Mouse (Mus musculus) MEL (cell line): Measurements from ENCODE around the gene Ccdc34. TPM values are rescaled to one million over a fixed set of nuclear protein-coding genes. Genes with fewer than 3 reads are reported as not detected.

Source experiments
- DNase-seq: peaks from one replicate; pipeline ENCODE4 v3.0.0; 2011; ENCODE audit warnings: low read depth, low spot score
- H3K27ac ChIP-seq: 2 replicates; pipeline ENCODE4 v1.5.1; 2012; ENCODE audit warnings: low read depth, mild to moderate bottlenecking, control low read depth, low read length, moderate library complexity; ENCODE audit not compliant: control insufficient read depth
- H3K27me3 ChIP-seq, 2 experiments: fragments of 150-350 bp in 1 of 2; sonication (generic) in 1 of 2; 2 replicates each; pipeline ENCODE4 v1.6.1; 2012; ENCODE audit warnings: low read length in 2 of 2, mild to moderate bottlenecking in 2 of 2, improper control_type of control experiment in 1 of 2, moderate library complexity in 1 of 2; ENCODE audit not compliant: insufficient read depth in 2 of 2, control insufficient read depth in 1 of 2
- H3K36me3 ChIP-seq, 2 experiments: 2 replicates each; pipeline ENCODE4 v1.6.1; 2012 to 2014; ENCODE audit warnings: low read length in 2 of 2, improper control_type of control experiment in 1 of 2, inconsistent platforms in 1 of 2, mild to moderate bottlenecking in 1 of 2; ENCODE audit not compliant: insufficient read depth in 2 of 2, control insufficient read depth in 1 of 2
- H3K4me1 ChIP-seq, 2 experiments: fragments of 150-350 bp in 1 of 2; sonication (generic) in 1 of 2; 2 replicates each; pipeline ENCODE4 v1.6.1; 2012; ENCODE audit warnings: low read length in 2 of 2, improper control_type of control experiment in 1 of 2, mild to moderate bottlenecking in 1 of 2; ENCODE audit not compliant: insufficient read depth in 2 of 2, control insufficient read depth in 1 of 2
- H3K4me3 ChIP-seq, 2 experiments: fragments of 150-350 bp in 1 of 2; sonication (generic) in 1 of 2; 2 replicates each; pipeline ENCODE4 v1.5.1; 2012; ENCODE audit warnings: low read depth in 2 of 2, low read length in 2 of 2, mild to moderate bottlenecking in 2 of 2, moderate library complexity in 2 of 2, control low read depth in 1 of 2, improper control_type of control experiment in 1 of 2; ENCODE audit not compliant: control insufficient read depth in 1 of 2, insufficient read depth in 1 of 2
- H3K79me2 ChIP-seq: 2 replicates; pipeline ENCODE4 v1.6.1; 2012; ENCODE audit warnings: mild to moderate bottlenecking, low read length, moderate library complexity; ENCODE audit not compliant: control insufficient read depth, poor library complexity, insufficient read depth
- H3K9ac ChIP-seq: 2 replicates; pipeline ENCODE4 v1.6.1; 2012; ENCODE audit warnings: low read depth, mild to moderate bottlenecking, control low read depth, low read length, moderate library complexity; ENCODE audit not compliant: control insufficient read depth, poor library complexity, severe bottlenecking
- H3K9me3 ChIP-seq: fragments of 150-350 bp; sonication (generic); replicated peaks from 2 replicates; pipeline ENCODE4 v1.6.1; 2012; ENCODE audit warnings: mild to moderate bottlenecking, low read length, improper control_type of control experiment, moderate library complexity; ENCODE audit not compliant: insufficient read depth
- CTCF ChIP-seq, 3 experiments: IDR thresholded peaks in 2 of 3; conservative IDR thresholded peaks in 1 of 3; 2 replicates each; pipeline ENCODE4 v1.5.1; 2011 to 2012; ENCODE audit warnings: low read length in 3 of 3, low read depth in 2 of 3, mild to moderate bottlenecking in 2 of 3, improper control_type of control experiment in 1 of 3, inconsistent platforms in 1 of 3, mixed read lengths in 1 of 3, moderate library complexity in 1 of 3; ENCODE audit not compliant: control insufficient read depth in 1 of 3, insufficient read depth in 1 of 3, poor library complexity in 1 of 3, severe bottlenecking in 1 of 3
- E2F4 ChIP-seq: IDR thresholded peaks from 2 replicates; pipeline ENCODE4 v1.6.1; 2011; ENCODE audit warnings: low read depth, low read length, improper control_type of control experiment, borderline replicate concordance
- EP300 ChIP-seq, 2 experiments: IDR thresholded peaks; 2 replicates each; pipeline ENCODE4 v1.6.1; 2011; ENCODE audit warnings: improper control_type of control experiment in 2 of 2, low read length in 2 of 2, low read depth in 1 of 2, mild to moderate bottlenecking in 1 of 2
- GATA1 ChIP-seq: IDR thresholded peaks from 2 replicates; pipeline ENCODE4 v1.6.1; 2011; ENCODE audit warnings: low read depth, low read length, improper control_type of control experiment
- JUND ChIP-seq: IDR thresholded peaks from 2 replicates; pipeline ENCODE4 v1.6.1; 2011; ENCODE audit warnings: low read depth, mild to moderate bottlenecking, improper control_type of control experiment, low read length
- MAX ChIP-seq: IDR thresholded peaks from 2 replicates; pipeline ENCODE4 v1.6.1; 2011; ENCODE audit warnings: low read length, improper control_type of control experiment
- MAZ ChIP-seq: IDR thresholded peaks from 2 replicates; pipeline ENCODE4 v1.6.1; 2012; ENCODE audit warnings: low read depth, mild to moderate bottlenecking, inconsistent platforms, low read length, improper control_type of control experiment
- MEF2A ChIP-seq: IDR thresholded peaks from 2 replicates; pipeline ENCODE4 v1.6.1; 2014; ENCODE audit warnings: low read depth, mild to moderate bottlenecking, inconsistent platforms, low read length, improper control_type of control experiment; ENCODE audit not compliant: poor library complexity, insufficient replicate concordance, severe bottlenecking; ENCODE audit errors: extremely low read depth
- MYB ChIP-seq: IDR thresholded peaks from 2 replicates; pipeline ENCODE4 v1.6.1; 2011; ENCODE audit warnings: mild to moderate bottlenecking, low read depth, low read length, improper control_type of control experiment
- MYC ChIP-seq: IDR thresholded peaks from 2 replicates; pipeline ENCODE4 v1.6.1; 2011; ENCODE audit warnings: low read depth, mild to moderate bottlenecking, low read length, improper control_type of control experiment, moderate library complexity
- NELFE ChIP-seq: IDR thresholded peaks from 2 replicates; pipeline ENCODE4 v1.6.1; 2011; ENCODE audit warnings: low read depth, low read length, improper control_type of control experiment
- POLR2A ChIP-seq, 2 experiments: IDR thresholded peaks; 2 replicates each; pipeline ENCODE4 v1.6.1; 2011 to 2012; ENCODE audit warnings: low read length in 2 of 2, mild to moderate bottlenecking in 2 of 2, control low read depth in 1 of 2, improper control_type of control experiment in 1 of 2, low read depth in 1 of 2, moderate library complexity in 1 of 2; ENCODE audit not compliant: control insufficient read depth in 1 of 2, insufficient read depth in 1 of 2, poor library complexity in 1 of 2
- POLR2AphosphoS2 ChIP-seq: IDR thresholded peaks from 2 replicates; pipeline ENCODE4 v1.6.1; 2011; ENCODE audit warnings: low read length, improper control_type of control experiment
- POLR2AphosphoS5 ChIP-seq: IDR thresholded peaks from 2 replicates; pipeline ENCODE4 v1.6.1; 2012; ENCODE audit warnings: low read depth, borderline replicate concordance, mild to moderate bottlenecking, inconsistent platforms, low read length, moderate library complexity, mixed read lengths
- SMC3 ChIP-seq: IDR thresholded peaks from 2 replicates; pipeline ENCODE4 v1.6.1; 2011; ENCODE audit warnings: low read depth, low read length, improper control_type of control experiment
- TAL1 ChIP-seq: IDR thresholded peaks from 2 replicates; pipeline ENCODE4 v1.6.1; 2012; ENCODE audit warnings: mild to moderate bottlenecking, inconsistent platforms, low read length, moderate library complexity, mixed read lengths
- TCF12 ChIP-seq: IDR thresholded peaks from 2 replicates; pipeline ENCODE4 v1.6.1; 2014; ENCODE audit warnings: low read depth, mild to moderate bottlenecking, inconsistent platforms, low read length, improper control_type of control experiment, moderate library complexity
- USF1 ChIP-seq: IDR thresholded peaks from 2 replicates; pipeline ENCODE4 v1.6.1; 2014; ENCODE audit warnings: low read depth, mild to moderate bottlenecking, inconsistent platforms, low read length, improper control_type of control experiment, moderate library complexity
- USF2 ChIP-seq, 2 experiments: IDR thresholded peaks; 2 replicates each; pipeline ENCODE4 v1.6.1; 2011 to 2012; ENCODE audit warnings: improper control_type of control experiment in 2 of 2, low read length in 2 of 2, borderline replicate concordance in 1 of 2, inconsistent platforms in 1 of 2, low read depth in 1 of 2, mild to moderate bottlenecking in 1 of 2; ENCODE audit not compliant: insufficient read depth in 1 of 2
- ZC3H11A ChIP-seq: IDR thresholded peaks from 2 replicates; pipeline ENCODE4 v1.6.1; 2012; ENCODE audit warnings: low read depth, mild to moderate bottlenecking, inconsistent platforms, low read length, improper control_type of control experiment
- polyA plus RNA-seq, 2 experiments: library from polyadenylated mRNA; stranded (reverse) in 1 of 2; unstranded in 1 of 2; fragments of >175 nt in 1 of 2; fragments of >200 nt in 1 of 2; gene quantifications; 2 replicates each; pipeline versions ENCODE4 v1.2.1 to v1.2.4; 2012; ENCODE audit warnings: low replicate concordance in 2 of 2, low read depth in 1 of 2; ENCODE audit not compliant: insufficient read length in 2 of 2, insufficient read depth in 1 of 2, missing spikeins in 1 of 2
- total RNA-seq: library from RNA; depleted of rRNA; stranded (reverse); fragments of 300-350 nt; gene quantifications from 2 replicates; pipeline ENCODE4 v1.2.3, GENCODE M21; 2012

The Ccdc34 gene
- total and polyA plus RNA-seq, 3 experiments = 14.1 to 39.0 TPM; not detected in 1

GRCm38 (mm10) chr2:110191186-110191690 is 173.6 kb downstream of the Ccdc34 start:
- Histone ChIP-seq H3K4me1 (no peaks in the 10 kb centered on the region), H3K36me3 (no peaks in the 10 kb centered on the region), H3K9me3 (no peaks in the 10 kb centered on the region), H3K27ac (no peak overlapping the region), H3K4me3 (no peak overlapping the region), H3K9ac (no peak overlapping the region), H3K79me2 (no peaks in the 10 kb centered on the region), H3K27me3 (no peaks in the 10 kb centered on the region; a peak in 1 of 4 replicates)
- TF ChIP-seq MEF2A (no peak), E2F4 (no peak), ZC3H11A (no peak), TCF12 (no peak)
- DNase-seq = no peak

- no peak for DNase-seq
- Histone ChIP-seq H3K9me3 (no peaks in the 10 kb centered on the region), H3K4me3 (no peak overlapping the region), H3K36me3 (no peaks in the 10 kb centered on the region), H3K27me3 (no peaks in the 10 kb centered on the region; a peak in 1 of 4 replicates), H3K79me2 (no peaks in the 10 kb centered on the region), H3K27ac (no peak overlapping the region), H3K9ac (no peak overlapping the region), H3K4me1 (no peaks in the 10 kb centered on the region)
- TF ChIP-seq USF1 (no peak), MEF2A (no peak), MAX (no peak)
These were observed 174.5 kb downstream of the Ccdc34 start for GRCm38 (mm10) chr2:110191965-110192701.

- no peak overlapping the region for H3K27ac ChIP-seq
- H3K27me3 ChIP-seq = no peaks in the 10 kb centered on the region; a peak in 2 of 4 replicates
- no peaks in the 10 kb centered on the region for H3K36me3 ChIP-seq
- DNase-seq = no peak
- no peaks in the 10 kb centered on the region for H3K9me3 ChIP-seq
- TF ChIP-seq USF2 (IDR thresholded peaks at IDR 0.05; ENCODE audit: borderline replicate concordance in 1 of 2, insufficient read depth in 1 of 2, low read depth in 1 of 2, low read length in 2 of 2) = no peak
- TF ChIP-seq POLR2A (IDR thresholded peaks at IDR 0.05; ENCODE audit: control insufficient read depth in 1 of 2, insufficient read depth in 1 of 2, low read depth in 1 of 2, low read length in 2 of 2, poor library complexity in 1 of 2) = no peak
- no peak for TF ChIP-seq MYB
- TF ChIP-seq MEF2A = no peak
- no peak for TF ChIP-seq EP300 (IDR thresholded peaks at IDR 0.05; ENCODE audit: low read depth in 1 of 2, low read length in 2 of 2)
- TF ChIP-seq POLR2AphosphoS2 = no peak
- TF ChIP-seq CTCF (IDR thresholded peaks at IDR 0.05 in 2 of 3, conservative IDR thresholded peaks at IDR 0.05 in 1 of 3; ENCODE audit: control insufficient read depth in 1 of 3, insufficient read depth in 1 of 3, low read depth in 2 of 3, low read length in 3 of 3, poor library complexity in 1 of 3, severe bottlenecking in 1 of 3) = no peak
- TF ChIP-seq MAX = no peak
- TF ChIP-seq USF1 = no peak
- TF ChIP-seq MAZ = no peak
- TF ChIP-seq TAL1 = no peak
- TF ChIP-seq POLR2AphosphoS5 = no peak
- TF ChIP-seq NELFE = no peak
- TF ChIP-seq GATA1 = no peak
- no peak for TF ChIP-seq JUND
- TF ChIP-seq MYC = no peak
- no peak for TF ChIP-seq SMC3
- TF ChIP-seq, all 39 proteins: peak for 0
- H3K4me1 ChIP-seq = no peaks in the 10 kb centered on the region
- no peaks in the 10 kb centered on the region for H3K79me2 ChIP-seq
- H3K9ac ChIP-seq = no peak overlapping the region
- no peak overlapping the region for H3K4me3 ChIP-seq
These were observed 175.2 kb downstream of the Ccdc34 start for GRCm38 (mm10) chr2:110192702-110193312.
